Mouse (Mus musculus): ENCODE data around the gene Als2cr12.
"Not testable (repeated sequence)": the region's sequence is repeated elsewhere in the genome, so short reads cannot be mapped to it uniquely, and the experiment has no call there.

Als2cr12 gene

DNA sequence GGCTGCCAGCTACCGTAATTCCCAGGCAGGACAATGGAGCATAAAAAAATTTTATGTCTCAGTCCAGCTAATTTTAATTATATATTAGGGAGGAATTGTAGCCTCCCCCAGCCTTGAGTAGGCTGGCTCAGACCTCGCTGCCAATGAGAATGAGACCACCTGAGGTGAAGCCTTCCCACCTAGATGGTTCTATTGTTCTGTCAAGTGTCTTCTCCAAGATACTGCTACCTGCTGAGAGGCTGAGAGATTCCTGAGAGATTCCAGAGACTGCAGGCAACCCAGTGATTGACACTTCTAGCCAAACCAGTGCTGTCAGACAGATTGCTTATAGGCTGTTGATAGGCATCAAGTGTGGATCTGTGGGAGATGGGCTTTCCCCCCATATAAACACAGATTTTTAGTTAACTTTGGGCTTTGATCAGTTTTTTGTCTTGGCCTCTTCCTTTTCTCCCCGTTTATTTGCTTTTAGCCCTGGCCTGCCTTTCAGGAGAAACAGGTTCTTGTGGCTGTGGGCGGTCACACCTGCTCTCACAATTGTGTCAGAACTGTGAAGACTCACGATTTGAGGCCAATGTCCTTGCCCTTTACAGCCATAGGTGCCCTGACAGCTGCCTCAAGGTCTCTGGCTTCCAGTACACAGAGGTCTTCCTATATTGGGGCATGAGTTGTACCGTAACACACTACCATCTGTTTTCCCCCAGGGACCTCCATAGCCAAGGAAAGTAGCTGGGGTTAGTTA lies 5.6 kb downstream of the Als2cr12 start:
- peak; percentile 94 for DNase-seq (ENCODE audit: low read depth, low spot score)

DNA sequence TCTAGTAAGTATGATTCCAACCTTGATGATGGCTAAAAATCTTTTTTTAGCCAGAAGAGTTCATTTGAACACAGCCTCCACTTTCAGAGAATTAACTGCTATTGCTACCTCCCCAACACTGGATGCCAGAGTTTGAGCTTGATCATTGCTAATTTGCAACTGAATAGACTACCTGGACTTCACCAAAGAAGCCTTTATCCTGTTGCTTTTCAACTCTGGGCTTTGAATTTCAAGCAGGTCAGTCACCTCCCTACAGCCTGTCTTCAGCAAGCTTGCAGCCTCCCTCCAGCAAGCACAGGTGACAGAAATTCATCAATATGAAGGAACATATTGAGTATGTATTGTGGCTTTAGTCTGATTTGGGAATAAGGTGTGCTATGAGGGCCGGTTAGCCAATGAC lies 6.4 kb downstream of the Als2cr12 start:
- peak; percentile 93 for DNase-seq (ENCODE audit: low read depth, low spot score)

DNA sequence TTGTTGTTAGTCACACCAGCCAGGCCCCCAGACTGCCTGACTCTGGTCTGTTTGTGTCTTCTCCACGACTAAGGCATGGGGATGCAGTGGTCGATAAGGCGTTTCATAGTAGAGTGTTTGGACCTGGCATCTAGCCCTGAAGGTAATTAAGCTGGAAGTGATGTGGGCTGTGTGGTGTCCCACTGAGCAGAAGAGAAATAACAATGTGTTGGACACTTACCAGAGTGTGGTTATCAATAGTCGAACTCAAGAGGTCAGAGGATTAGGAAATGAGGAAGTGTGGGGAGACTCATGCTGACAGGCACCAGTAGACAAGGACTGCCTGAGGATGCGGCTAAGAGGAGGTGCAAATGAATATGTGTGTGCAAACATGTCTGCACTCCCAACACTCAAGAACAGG lies 17.4 kb downstream of the Als2cr12 start:
- not testable (repeated sequence) for DNase-seq (ENCODE audit: low read depth, low spot score)

DNA sequence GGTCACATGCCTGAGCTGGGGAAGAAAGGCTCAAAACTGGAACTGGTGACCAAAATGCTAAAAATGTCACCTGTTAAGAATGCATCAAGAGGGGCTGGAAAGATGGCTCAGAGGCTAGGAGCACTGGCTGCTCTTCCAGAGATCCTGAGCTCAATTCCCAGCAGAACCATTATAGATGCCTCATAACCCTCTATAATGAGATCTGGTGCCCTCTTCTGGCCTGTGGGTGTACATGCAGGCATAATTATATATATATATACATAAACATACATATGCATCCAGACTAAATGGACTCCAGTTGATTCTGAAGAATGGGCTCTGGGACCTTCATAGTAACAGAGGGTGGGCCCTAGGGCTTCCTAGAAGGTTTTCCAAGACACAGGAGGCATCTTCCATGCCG lies 18.2 kb downstream of the Als2cr12 start:
- peak; percentile 53 for DNase-seq (ENCODE audit: low read depth, low spot score)

DNA sequence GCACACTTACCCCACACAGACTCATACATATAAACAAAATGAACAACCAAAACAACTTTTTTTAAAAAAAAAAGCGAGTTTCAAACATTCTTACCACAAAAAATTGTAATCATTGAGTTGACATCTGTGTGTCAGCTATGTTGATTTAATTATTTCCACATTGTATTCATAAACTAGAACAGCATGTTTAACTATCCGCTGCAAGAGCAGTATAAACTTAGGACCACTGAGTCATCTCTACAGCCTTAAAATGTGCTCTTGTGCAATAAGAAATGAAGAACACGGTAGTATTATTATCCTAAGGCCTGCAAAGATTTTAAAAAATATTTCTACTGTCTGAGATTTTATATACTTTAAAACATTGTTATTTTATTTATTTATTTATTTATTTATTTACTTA lies 20.8 kb downstream of the Als2cr12 start:
- no peak for DNase-seq (ENCODE audit: low read depth, low spot score)

DNA sequence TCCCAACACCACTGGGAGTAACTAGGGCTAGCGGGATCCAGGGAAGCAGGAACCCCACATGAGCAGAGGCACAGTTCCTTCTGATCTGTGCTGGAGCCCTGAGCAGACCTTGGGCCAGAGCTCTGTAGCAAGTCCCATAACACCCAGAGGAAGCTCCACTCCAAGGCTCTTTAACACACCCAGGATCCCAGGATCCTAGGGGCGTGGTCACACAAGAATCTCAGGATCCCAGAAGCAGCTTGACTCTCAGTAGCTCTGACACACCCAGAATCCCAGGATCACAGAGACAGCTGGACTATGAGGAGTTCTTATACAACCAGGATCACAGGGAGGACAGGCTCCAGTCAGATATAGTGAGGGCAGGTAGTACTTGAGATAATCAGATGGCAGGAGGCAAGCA lies 23.7 kb downstream of the Als2cr12 start:
- DNase-seq (ENCODE audit: low read depth, low spot score): peak; percentile 47

DNA sequence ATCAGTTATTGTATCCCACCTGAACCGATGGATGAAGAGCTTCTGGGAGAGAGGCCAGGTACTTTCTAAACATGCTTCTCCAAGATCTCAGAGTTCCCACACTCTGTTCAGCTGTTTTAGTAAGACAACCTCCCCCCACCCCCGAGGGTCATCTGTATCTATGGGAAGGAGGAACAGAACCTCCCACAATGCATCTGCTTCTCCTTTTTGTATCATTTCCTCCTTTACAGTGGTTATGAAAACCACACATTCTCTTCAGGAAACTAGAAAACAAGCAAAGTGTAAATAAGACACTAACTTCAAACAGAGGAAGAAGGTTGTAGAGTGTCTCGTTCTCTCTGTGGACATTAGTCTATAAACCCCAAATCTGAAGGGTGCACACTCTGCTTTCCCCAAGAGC lies 26.2 kb downstream of the Als2cr12 start:
- not testable (repeated sequence) for DNase-seq (ENCODE audit: low read depth, low spot score)

DNA sequence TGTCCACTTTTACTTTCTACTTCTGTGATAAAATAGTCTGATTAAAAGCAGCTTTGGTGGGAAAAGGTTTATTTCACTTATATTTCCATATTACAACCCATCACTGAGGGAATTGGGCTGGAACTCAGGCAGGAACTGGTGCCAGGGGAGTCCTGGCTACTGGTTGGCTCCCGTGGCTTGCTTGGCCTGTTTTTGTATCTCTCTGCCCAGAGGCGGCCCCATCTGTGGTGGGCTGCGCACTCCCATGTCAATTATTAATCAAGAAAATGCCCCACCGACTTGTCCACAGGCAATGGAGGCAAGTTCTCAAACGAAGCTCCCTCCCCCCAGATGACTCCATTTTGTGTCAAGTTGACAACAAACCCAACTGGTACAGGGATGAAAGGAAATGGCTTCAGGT lies 27.6 kb downstream of the Als2cr12 start:
- no peak for DNase-seq (ENCODE audit: low read depth, low spot score)

DNA sequence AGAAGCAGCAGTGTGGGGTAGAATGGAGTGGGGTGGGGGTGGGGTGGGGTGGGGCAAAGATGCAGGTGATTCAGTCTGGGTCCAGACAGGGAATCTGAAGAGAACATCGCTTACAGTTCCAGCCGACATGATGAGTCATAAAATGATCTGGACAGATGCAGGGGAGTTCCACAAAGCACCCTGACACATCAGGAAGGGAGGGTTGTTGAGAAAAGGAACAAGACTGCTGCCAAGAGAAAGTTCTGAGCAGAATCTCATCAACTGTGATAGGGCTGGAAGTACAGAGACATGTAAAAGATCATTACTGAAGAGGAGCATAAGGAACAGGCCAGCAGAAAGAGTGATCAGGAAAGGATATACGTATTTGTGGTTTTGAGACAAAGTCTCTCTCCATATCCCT lies 32.4 kb downstream of the Als2cr12 start:
- not testable (repeated sequence) for DNase-seq (ENCODE audit: low read depth, low spot score)

DNA sequence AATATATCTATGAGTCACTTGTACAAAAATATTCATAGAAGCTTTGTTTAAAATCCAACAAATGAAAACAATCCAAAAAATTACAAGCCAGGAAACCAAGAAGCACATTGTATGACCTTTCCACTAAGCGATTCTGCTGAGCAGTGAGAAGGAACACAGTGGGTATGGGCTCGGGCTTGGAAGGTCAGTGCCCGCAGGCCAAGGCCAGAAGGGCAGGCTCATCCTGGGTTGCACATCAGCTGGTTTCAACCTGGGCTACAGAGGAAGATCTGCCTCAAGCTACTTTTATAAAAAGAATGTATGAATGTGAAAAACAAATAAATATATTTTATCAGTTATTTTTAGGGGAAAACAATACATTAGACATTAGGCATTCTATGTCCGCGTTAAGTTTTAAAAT lies 33.1 kb downstream of the Als2cr12 start:
- DNase-seq (ENCODE audit: low read depth, low spot score): not testable (repeated sequence)

DNA sequence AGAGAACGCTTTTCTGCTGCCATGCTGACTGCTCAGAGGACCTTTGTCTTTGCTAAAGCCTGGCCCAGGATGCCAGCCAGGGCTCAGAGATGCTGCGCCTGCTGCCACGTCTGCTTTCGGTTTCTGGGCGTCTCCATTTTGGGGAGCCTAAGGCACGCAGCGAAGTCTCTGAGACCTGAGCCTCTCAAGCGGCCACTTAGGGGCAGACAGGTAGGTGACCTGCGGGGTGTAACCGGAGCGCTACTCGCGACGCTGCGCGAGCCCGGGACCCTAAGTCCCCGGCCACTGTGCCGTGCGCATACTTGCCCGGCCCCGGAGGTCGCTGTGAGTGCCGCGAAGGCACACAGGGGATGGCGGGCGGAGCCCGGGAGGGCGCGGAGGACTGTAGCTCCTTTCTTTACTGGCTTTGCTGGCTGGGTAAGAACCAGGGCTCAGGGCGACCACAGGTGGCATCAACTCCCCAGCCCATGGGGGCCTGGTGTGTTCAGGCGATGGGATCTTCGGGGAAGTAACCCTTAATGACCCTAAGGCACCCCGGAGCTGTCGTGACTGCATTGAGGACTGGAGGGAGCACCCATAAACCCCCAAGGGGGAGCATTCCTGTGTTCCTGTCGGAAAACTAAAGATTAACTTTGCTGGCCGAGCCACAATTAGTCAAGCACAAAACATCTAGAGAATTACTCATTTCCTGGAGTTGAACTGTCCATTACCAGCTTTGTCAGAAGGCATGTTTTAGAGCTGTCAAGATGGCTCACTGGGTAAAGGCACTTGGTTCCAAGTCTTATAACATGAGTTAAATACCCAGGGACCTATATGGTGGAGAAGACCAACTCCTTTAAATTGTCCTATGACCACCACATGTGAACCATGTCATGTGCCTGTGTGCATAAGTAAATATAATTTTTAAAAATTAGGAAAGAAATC lies 43.0 kb downstream of the Als2cr12 start:
- DNase-seq (ENCODE audit: low read depth, low spot score): peak; percentile 37

DNA sequence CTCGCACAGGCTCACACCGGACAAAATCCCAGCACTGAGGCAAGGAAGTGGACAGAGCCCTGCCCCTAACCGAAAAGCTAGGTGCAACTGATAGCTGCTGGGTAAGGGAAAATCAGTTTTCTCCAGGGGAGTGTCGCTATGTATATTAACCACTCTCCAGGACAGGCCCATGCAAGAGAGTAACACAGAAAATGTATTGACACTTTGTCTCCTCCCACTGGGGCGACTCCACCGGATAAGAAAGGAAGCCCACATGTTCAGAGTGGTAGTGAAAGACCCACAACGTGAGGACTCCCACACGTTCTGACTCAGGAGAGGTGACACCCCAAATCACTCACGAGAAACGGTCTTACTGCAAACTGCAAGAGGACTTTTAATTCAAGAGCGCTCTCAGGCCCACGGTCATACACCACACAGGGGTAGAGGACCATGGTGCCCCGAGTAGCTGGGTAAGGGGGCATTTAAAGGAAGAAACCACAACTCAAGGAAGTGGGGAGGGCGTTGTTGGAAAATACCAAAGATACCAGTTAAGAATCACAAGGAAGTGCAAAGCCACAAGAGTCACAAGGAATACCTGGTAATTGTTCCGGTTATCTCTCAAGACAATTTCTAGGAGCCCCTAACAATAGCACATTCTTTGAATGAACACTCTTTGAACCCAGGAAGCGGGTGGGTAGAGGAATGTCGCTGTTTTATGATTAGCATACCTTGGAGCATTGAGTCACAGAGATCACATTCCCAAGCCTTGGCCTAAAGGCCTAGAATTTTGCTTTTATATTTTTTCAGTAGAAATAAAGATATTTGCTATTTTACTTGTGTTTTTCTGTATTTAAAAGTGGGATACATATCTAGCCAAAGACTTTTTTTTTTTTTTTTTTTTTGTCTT lies 44.0 kb downstream of the Als2cr12 start:
- DNase-seq (ENCODE audit: low read depth, low spot score): not testable (repeated sequence)

DNA sequence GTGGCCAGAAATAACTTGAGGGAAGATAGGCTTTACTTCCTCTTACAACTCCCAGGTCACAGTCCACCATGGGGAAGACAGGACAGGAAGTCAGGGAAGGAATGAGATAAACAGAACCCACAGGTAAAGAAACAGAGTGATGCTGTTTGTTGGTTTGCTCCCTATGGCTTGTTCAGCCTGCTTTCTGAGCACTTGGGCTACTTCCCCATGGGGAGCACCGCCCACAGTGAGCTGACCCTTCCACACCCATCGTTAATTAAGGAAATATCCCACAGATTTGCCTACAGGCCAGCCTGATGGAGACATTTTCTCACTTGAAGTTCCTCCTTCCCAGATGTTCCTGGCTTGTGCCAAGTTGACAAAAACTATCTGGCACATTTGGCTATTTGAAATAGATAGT lies 66.9 kb downstream of the Als2cr12 start:
- DNase-seq (ENCODE audit: low read depth, low spot score): not testable (repeated sequence)

DNA sequence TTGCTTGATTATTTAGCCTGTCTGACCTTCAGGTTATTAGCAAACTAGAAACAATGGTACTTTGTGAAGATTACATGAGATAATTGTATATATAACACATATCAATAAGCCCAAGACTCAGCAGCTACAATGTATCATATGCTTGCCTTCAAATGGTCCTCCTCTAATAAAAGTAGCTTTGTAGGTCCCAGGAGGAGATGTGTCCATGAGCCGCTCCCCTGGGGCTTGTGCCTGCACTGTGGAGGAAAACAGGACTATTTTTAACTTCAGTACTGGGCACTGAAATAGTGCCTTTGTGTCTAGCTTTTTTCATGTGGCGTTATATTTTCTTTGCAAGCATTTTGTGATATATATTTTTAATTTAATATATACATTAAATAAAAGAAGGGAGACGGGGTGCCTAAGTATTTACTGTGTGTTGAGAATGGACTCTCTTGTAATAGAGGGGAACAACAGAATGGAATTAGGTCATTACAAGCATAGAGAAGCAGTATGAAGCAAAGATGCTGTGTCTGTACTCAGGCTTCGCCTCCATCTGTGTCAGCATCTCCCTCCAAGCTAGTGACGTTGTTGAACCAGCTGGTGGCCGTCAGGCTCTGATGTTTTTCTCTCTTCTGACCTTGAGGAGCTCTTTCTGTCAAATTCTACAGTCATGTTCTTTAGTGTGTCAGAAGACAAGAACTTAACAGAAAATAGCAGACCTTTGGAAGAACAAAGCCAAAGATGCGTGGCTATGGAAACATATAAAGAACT lies 73.6 kb downstream of the Als2cr12 start:
- DNase-seq (ENCODE audit: low read depth, low spot score): no peak

DNA sequence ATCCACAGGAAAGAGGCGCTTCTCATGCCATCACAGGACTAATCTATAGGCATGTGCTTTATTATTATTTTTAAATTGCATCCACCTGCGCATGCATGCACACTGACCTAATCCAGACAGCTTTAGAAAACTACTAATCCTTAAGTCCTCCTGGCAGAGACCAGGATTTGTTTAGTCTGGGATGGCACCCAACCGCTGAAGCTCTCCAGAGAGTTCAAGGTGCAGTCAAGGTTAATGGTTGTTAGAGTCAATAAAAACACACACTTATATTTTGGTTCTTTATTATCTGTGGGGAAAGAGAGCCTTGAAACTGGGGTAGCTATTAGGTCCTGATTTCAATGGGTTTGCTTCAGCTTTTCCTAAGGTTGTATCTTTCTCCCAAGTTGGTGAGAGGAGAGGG lies 74.5 kb downstream of the Als2cr12 start:
- no peak for DNase-seq (ENCODE audit: low read depth, low spot score)

DNA sequence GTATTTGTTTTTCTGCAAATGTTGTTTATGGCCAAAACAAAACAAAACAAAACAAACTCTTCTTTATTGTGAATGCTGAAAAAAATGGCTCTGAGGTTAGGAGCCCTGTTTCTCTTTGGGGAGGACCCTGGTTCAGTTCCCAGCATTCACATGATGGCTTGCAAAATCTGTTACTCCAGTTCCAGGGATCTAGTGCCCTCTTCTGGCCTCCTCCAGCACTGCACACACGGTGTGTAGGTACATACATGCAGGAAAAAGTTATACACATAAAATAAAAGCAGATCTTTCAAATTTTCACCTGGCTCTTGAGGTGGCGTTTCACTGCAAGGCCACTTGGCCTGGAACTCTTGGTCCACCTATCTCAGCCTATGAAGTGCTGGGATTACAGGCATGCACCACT lies 77.0 kb downstream of the Als2cr12 start:
- DNase-seq (ENCODE audit: low read depth, low spot score): peak; percentile 49

DNA sequence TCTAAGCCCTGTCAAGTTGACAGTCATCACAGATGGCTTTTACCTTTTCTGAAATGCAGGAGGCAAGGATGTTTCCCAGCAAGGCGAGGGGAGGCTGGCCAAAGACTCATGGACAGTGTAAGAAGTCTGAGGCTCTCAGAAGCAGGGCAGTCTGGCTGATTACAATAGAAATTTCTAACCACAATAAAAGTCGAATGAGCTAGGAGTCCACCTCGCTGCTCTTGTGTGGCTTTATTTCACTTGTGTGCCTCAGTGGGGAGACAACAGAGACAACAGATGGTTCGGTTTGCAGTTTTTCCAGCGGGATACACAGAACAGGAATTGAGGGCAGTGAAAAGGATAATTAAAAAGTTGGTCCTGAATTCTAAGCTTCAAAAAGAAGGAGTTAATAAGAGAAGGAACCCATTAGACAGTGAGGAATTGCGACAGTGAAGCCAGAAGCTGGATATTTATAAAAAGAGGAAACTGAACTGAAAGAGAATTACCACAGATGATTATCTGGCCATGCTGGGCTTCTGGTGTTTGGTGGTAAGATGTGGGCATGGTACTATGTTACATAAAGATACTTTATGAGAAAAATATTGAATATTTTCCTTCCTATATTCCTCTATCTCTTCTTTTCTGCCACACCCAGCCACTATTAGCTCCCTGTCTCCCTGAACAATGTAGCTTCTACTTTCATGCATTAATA lies 77.7 kb downstream of the Als2cr12 start:
- DNase-seq (ENCODE audit: low read depth, low spot score): no peak

DNA sequence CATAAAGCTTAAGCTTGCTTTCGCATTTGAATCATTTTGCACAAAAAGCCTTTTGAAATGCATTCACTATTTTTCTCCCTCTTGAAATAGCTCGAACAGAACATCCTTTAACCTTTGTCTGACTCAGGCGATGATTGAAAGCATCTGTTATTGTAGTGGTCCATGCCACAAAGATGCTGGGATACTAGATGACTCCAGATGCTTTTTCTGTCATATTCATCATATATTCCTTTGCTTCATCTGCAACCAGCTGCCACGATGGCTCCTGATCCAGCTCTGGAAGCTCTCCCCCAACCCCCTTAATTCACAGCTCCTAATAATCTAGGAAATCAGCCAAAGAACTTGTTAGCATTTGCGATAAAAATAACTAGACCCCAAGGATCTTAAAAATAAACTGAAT lies 78.7 kb downstream of the Als2cr12 start:
- no peak for DNase-seq (ENCODE audit: low read depth, low spot score)

DNA sequence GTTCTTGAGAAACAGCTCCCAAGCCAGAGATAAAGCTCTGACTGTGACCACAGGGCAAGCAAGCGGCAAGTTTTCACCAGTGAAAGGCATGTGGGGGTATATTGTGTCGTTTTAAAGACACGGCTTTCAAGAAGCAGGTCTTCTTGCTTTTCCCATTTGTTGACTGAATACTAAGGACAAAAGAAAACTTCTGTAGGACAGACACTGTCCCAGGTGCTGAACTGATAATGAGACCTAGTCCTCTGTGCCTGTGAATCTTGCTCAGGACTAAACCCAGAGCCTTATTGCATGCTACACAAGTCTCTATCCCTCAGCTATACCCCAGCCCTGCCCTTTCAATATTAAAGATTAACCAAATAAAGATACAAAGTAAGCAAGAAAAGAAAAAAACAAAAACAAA lies 79.6 kb downstream of the Als2cr12 start:
- DNase-seq (ENCODE audit: low read depth, low spot score): peak; percentile 20

DNA sequence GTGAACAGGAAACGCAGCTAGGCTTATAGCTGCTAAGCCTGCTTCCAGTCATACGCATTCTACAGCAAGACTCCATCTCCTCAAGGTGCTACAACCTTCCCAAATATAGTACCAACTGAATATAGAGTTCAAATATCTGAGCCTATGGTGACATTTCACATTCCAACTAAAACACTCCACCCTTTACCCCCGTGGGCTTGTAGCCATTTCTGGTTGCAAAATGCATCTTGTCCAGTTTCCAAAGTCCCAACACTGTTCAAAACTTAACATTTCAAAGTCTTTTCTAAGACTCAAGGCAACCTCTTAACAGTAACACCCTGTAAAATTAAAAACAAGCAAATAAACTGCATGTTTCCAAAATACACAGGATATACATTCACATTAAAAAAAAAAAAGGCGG lies 80.6 kb downstream of the Als2cr12 start:
- no peak for DNase-seq (ENCODE audit: low read depth, low spot score)

DNA sequence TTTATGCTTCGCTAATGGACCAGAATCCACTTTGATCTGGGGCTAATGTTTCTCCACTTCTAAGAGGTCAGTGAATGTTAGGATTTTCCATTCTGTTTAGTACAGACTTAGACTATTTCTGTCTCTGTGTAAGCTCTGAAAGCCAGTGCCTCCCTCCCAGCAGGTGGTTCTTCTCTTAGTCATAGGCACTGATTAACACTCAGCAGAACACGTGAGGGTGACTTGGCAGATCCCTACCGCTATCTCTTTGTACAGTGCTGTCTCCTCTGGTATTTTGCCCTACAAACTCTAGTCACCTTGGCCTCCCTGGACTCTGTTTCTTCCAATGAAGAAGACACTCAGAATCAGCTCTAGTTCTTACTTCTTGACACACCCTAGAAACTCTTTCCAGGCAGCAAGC lies 81.4 kb downstream of the Als2cr12 start:
- no peak for DNase-seq (ENCODE audit: low read depth, low spot score)
